Mouse (Mus musculus) kidney, embryonic 14.5 days (tissue): Measurements from ENCODE around the gene Taf1. TPM values are rescaled to one million over a fixed set of nuclear protein-coding genes. Genes with fewer than 3 reads are reported as not detected.
A peak's percentile ranks its signal among the peaks of the same experiment; 100 is the strongest.
"Not testable (repeated sequence)": the region's sequence is repeated elsewhere in the genome, so short reads cannot be mapped to it uniquely, and the experiment has no call there.

Experiments used
- ATAC-seq: fragments of 200-750 bp; cut with Nextera tagmentation; 2 replicates; pipeline ENCODE4 v1.8.0; 2017; ENCODE audit warnings: moderate number of reproducible peaks, mild to moderate bottlenecking, moderate TSS enrichment, moderate library complexity; ENCODE audit not compliant: low FRiP score, low TSS enrichment
- H3K27ac ChIP-seq: fragments of 300-500 bp; sonication (generic); 2 replicates; pipeline ENCODE4 v1.5.1; 2014; ENCODE audit warnings: low read depth, mild to moderate bottlenecking, low read length, moderate library complexity, mixed read lengths
- H3K27me3 ChIP-seq: fragments of 300-500 bp; sonication (generic); 2 replicates; pipeline ENCODE4 v1.6.1; 2014; ENCODE audit warnings: mild to moderate bottlenecking, low read length; ENCODE audit not compliant: control insufficient read depth, insufficient read depth
- H3K36me3 ChIP-seq: fragments of 300-500 bp; sonication (generic); 2 replicates; pipeline ENCODE4 v1.6.1; 2014; ENCODE audit warnings: low read length, mixed read lengths; ENCODE audit not compliant: control insufficient read depth, insufficient read depth
- H3K4me1 ChIP-seq: fragments of 300-500 bp; sonication (generic); 2 replicates; pipeline ENCODE4 v1.6.1; 2014; ENCODE audit warnings: low read length, mixed read lengths; ENCODE audit not compliant: control insufficient read depth, insufficient read depth
- H3K4me2 ChIP-seq: fragments of 300-500 bp; sonication (generic); replicated peaks from 2 replicates; pipeline ENCODE4 v1.6.1; 2014; ENCODE audit warnings: low read depth, mild to moderate bottlenecking, low read length
- H3K4me3 ChIP-seq: fragments of 300-500 bp; sonication (generic); 2 replicates; pipeline ENCODE4 v1.5.1; 2014; ENCODE audit warnings: mild to moderate bottlenecking, low read length
- H3K9ac ChIP-seq: fragments of 300-500 bp; sonication (generic); 2 replicates; pipeline ENCODE4 v1.6.1; 2014; ENCODE audit warnings: low read depth, mild to moderate bottlenecking, low read length, moderate library complexity
- H3K9me3 ChIP-seq: fragments of 300-500 bp; sonication (generic); 2 replicates; pipeline ENCODE4 v1.6.1; 2016; ENCODE audit warnings: low read length; ENCODE audit not compliant: control insufficient read depth
- WGBS: fragments of 180-500 bp; shearing (Covaris S2); extraction: QIAGEN DNeasy Blood & Tissue Kit; methylation state at CpG from one replicate; pipeline ENCODE4 v1.1.7; 2014; 5-methylcytosine and 5-hydroxymethylcytosine counted together
- polyA plus RNA-seq: library from polyadenylated mRNA; unstranded; fragments of >200 nt; fragmentation: Nextera tagmentation; extraction: Ambion mirVana; gene quantifications from 2 replicates; pipeline ENCODE4 v1.2.1, GENCODE M21; 2014

The Taf1 gene
- polyA plus RNA-seq: 11.4 and 18.0 TPM in 2 replicates

DNA sequence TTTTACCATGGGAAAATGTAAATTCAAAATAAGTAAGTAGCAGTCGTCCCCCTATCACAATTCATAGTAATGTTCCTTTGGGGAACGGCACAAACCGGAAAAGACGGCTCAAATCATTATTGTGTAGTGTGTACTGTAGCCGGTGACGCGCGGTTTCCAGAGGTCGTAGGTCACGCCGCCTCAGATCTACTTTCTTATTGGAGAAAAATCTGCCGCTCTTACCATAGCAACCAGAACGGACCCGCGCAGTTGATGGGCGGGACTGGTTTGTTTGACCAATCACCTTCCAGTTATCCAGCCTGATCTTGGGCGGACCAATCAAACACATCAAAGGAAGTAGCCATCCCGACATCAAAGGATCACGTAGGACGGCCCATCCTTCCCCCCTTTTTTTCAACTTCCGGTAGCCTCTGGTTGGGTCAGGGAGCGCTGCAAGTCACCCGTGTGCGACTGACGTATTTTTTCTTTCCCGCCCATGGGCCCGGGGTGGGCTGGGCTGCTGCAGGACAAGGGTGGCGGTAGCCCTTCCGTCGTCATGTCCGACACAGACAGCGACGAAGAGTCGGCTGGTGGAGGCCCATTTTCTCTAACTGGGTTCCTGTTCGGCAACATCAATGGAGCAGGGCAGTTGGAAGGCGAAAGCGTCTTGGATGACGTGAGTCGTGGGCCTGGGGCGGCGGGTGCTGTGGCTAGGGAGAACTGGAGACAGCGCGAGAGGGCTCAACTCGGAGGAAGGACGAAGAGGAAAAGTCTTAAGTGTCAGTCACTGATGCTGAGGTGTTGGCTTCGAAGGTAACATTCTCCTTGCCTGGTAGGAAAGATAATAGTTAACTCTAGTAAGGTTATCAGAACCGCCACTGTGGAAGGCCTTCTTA, at the start of gene Taf1:
TSS of gene Taf1 (plus strand) at position 388 of the 875 bp plus-strand sequence.
- Histone ChIP-seq H3K4me3 (peak within 1 kb of the TSS; percentile 57), H3K9me3 (no peaks in the 10 kb centered on the region), H3K27ac (peak within 1 kb of the TSS; percentile 47; the same call in 1 of the 2 replicates), H3K27me3 (no peaks in the 10 kb centered on the region), H3K4me2 (peak within 1 kb of the TSS; percentile 55), H3K36me3 (peaks cover 8% of the 10 kb centered on the region; the same call in 1 of the 2 replicates), H3K9ac (peak within 1 kb of the TSS; percentile 64), H3K4me1 (no peaks in the 10 kb centered on the region)
- ATAC-seq: peak; percentile 98
- 26% methylated on average over 47 of the region's 47 CpGs for WGBS

DNA sequence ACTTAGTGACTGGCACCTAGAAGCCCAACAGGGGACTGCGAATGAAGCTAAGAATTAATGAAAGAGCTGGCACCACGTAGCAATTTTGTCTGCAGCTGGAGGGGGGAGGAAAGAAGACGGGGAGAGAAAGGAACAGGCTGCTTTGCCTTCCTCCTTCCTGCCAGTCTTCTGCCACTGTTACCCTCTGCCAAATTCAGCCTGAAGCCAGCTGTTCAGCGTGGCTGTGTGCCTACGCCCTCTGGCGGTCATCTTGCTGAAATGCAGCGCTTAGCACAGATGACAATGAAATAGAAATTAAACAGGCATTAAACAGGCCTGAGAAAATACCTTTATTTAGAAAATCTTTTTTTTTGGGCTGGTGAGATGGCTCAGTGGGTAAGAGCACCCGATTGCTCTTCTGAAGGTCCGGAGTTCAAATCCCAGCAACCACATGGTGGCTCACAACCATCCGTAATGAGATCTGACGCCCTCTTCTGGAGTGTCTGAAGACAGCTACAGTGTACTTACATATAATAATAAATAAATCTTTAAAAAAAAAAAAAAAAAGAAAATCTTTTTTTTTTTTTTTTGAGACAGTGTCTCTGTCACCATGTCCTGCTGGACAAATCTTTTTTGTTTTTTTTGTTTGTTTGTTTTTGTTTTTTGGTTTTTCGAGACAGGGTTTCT, 45.9 kb upstream of the Taf1 start:
- 28% methylated on average over 10 of the region's 12 CpGs for WGBS
- H3K4me1 ChIP-seq: not testable (repeated sequence)

DNA sequence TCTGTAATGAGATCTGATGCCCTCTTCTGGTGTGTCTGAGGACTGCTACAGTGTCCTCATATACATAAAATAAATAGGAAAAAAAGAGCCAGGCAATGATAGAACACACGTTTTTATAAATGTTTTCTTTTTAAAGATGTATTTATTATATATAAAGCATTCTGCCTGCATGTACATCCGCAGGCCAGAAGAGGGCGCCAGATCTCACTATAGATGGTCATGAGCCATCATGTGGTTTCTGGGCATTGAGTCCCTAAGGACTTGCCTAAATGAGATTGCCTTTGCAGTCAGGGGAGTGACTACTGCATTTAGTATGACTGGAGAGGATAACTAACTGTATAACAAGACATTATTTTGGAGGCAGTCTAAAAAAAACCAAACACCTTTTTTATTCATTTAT, 27.9 kb upstream of the Taf1 start:
- H3K9me3 ChIP-seq: no peaks in the 10 kb centered on the region
- no peak for ATAC-seq
- no peaks in the 10 kb centered on the region for H3K4me1 ChIP-seq
- H3K27ac ChIP-seq: no peak overlapping the region
- H3K4me2 ChIP-seq: no peak overlapping the region
- H3K9ac ChIP-seq: no peak overlapping the region
- WGBS: 20% methylated on average over 3 of the region's 3 CpGs
- H3K27me3 ChIP-seq: no peaks in the 10 kb centered on the region
- no peaks in the 10 kb centered on the region for H3K36me3 ChIP-seq
- no peak overlapping the region for H3K4me3 ChIP-seq

More for the DNA sequence above, 45.9 kb upstream of the Taf1 start:
- not testable (repeated sequence) for H3K9ac ChIP-seq, H3K27ac ChIP-seq, ATAC-seq, H3K9me3 ChIP-seq, H3K4me3 ChIP-seq, H3K4me2 ChIP-seq, H3K27me3 ChIP-seq, H3K36me3 ChIP-seq

DNA sequence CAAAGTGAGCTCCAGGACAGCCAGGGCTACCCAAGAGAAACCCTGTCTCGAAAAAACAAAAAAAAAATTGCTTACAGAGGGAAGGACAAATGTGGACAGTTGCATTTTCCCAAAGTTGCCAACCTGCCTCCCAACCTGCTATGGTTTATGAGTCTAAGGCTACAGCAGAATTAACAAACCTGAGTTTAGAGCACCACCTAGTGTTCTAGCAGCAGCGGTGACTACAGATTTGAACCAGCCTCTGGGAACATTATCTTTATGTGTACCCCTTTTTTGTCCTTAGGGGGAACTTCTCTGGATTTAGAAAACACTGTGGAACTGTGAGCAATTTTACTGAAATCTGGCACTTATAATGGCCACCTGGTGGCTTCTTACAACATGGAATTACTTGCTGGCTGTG, 16.8 kb upstream of the Taf1 start:
- no peak overlapping the region for H3K27ac ChIP-seq
- H3K4me1 ChIP-seq: no peaks in the 10 kb centered on the region
- no peaks in the 10 kb centered on the region for H3K27me3 ChIP-seq
- no peak for ATAC-seq
- H3K9me3 ChIP-seq: no peaks in the 10 kb centered on the region
- no peak overlapping the region for H3K4me2 ChIP-seq
- H3K9ac ChIP-seq: no peak overlapping the region
- 19% methylated on average over 2 of the region's 2 CpGs for WGBS
- H3K36me3 ChIP-seq: no peaks in the 10 kb centered on the region
- no peak overlapping the region for H3K4me3 ChIP-seq

DNA sequence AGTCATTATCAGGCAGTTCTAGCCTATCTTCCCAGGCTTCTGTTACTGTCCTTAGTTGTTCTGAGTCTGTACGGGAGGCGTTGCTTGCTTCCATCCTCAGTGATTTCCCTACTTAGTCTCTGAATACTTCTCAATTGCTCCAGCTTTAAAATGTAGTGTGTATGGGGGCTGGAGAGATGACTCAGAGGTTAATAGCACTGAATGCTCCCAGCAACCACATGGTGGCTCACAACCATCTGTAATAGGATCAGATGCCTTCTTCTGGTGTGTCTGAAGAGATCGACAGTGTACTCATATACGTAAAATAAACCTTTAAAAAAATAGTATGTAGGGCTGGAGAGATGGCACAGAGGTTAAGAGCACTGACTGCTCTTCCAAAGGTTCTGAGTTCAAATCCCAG, 14.5 kb upstream of the Taf1 start:
- no peak overlapping the region for H3K27ac ChIP-seq
- H3K9ac ChIP-seq: no peak overlapping the region
- H3K4me1 ChIP-seq: no peaks in the 10 kb centered on the region
- no peaks in the 10 kb centered on the region for H3K27me3 ChIP-seq
- ATAC-seq: no peak
- no peak overlapping the region for H3K4me3 ChIP-seq
- H3K4me2 ChIP-seq: no peak overlapping the region
- H3K36me3 ChIP-seq: no peaks in the 10 kb centered on the region
- WGBS: 80% methylated on average over 4 of the region's 4 CpGs
- H3K9me3 ChIP-seq: no peaks in the 10 kb centered on the region

DNA sequence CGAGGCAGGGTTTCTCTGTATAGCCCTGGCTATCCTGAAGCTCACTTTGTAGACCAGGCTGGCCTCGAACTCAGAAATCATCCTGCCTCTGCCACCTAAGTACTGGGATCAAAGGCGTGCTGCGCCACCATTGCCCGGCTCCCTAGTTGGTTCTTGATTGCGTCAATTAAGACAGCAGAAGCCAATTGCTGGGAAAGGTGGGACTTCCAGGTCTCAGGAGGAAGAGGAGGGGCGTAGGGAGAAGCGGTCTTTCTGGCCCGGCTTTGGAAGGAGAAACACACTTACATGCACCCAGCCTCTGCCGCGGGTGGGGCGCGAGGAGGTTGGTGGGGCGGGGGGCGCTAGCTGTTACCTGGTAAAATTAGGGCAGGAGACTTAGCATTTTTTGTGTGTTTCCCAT, 10.5 kb upstream of the Taf1 start:
- Histone ChIP-seq H3K27me3 (no peaks in the 10 kb centered on the region; the same call in 1 of the 2 replicates), H3K4me1 (no peaks in the 10 kb centered on the region), H3K4me2 (no peak overlapping the region), H3K9ac (no peak overlapping the region), H3K9me3 (no peaks in the 10 kb centered on the region), H3K36me3 (no peaks in the 10 kb centered on the region), H3K4me3 (no peak overlapping the region), H3K27ac (no peak overlapping the region)
- WGBS: 78% methylated on average over 15 of the region's 15 CpGs
- ATAC-seq: no peak

DNA sequence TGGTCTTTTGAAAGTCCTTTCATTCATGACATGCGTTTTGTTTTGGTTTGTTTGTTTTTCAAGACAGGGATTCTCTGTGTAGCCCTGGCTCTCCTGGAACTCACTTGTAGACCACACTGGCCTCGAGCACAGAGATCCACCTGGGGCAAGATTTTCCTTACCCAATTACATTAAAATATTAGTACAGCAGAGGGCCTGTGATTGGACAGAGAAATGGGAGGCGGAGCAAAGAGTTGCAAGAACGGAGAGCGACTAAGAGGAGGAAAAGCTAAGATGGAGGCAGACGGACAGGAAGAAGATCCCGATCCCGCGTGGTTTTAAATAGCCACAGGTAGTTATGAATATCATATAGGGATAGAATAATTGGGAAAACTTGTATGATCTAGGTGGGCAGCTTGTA, 5.2 kb upstream of the Taf1 start:
- Histone ChIP-seq H3K4me1 (no peaks in the 10 kb centered on the region), H3K27me3 (no peaks in the 10 kb centered on the region; the same call in 1 of the 2 replicates), H3K4me2 (no peak overlapping the region), H3K4me3 (no peak overlapping the region; the same call in 1 of the 2 replicates), H3K27ac (no peak overlapping the region), H3K9ac (no peak overlapping the region), H3K9me3 (no peaks in the 10 kb centered on the region), H3K36me3 (no peaks in the 10 kb centered on the region)
- WGBS: 57% methylated on average over 9 of the region's 9 CpGs
- ATAC-seq: no peak

DNA sequence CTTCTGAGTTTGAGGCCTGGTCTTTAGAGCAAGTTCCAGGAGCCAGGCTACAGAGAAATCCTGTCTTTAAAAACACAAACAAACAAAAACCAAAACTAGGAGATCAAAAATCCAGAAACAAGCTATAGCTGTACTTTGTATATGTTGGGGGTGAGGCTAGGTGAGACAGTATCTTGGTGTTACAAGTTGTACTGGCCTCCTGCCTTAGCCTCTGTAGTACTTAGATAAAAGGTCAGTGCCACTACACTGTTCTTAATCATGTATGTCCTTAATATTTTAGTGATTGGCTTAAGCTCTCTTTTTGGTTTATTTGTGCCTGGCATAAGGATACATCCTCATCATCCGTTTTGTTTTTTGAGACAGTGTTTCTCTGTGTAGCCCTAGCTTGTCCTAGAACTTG, 52.9 kb downstream of the Taf1 start:
- Histone ChIP-seq H3K27ac (no peak overlapping the region), H3K4me2 (no peak overlapping the region), H3K27me3 (no peaks in the 10 kb centered on the region), H3K36me3 (no peaks in the 10 kb centered on the region; the same call in 1 of the 2 replicates), H3K9me3 (no peaks in the 10 kb centered on the region), H3K9ac (no peak overlapping the region), H3K4me3 (no peak overlapping the region), H3K4me1 (no peaks in the 10 kb centered on the region)
- ATAC-seq: no peak
- 86% methylated on average over 1 of the region's 1 CpGs for WGBS

DNA sequence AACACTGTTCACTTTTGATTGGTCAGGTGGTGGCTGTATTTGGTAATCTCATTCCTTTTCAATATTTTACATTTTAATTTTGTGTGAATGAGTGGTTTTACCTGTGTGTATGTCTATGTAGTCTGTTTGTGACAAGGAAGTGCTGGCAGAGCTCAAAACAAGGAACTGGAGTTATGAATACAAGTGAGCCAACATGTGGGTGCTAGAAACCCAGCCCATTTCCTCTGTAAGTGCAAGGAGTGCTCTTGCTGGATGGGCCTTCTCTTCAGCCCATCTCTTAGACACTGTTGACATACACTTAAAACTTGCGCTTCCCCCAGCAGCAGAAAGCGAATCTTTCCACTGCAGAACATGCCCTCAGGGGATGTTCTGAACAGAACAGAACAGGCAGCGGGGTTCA, 83.6 kb downstream of the Taf1 start:
- Histone ChIP-seq H3K4me2 (no peak overlapping the region), H3K27ac (no peak overlapping the region), H3K36me3 (no peaks in the 10 kb centered on the region), H3K27me3 (no peaks in the 10 kb centered on the region), H3K9me3 (no peaks in the 10 kb centered on the region), H3K9ac (no peak overlapping the region), H3K4me1 (no peaks in the 10 kb centered on the region), H3K4me3 (no peak overlapping the region)
- WGBS: 94% methylated on average over 3 of the region's 3 CpGs
- no peak for ATAC-seq
